Mouse (Mus musculus) midbrain, embryonic 10.5 days (tissue): ENCODE results near the gene Snrpa1. TPM values are rescaled to one million over a fixed set of nuclear protein-coding genes. Genes with fewer than 3 reads are reported as not detected.
"Not testable (repeated sequence)": the region's sequence is repeated elsewhere in the genome, so short reads cannot be mapped to it uniquely, and the experiment has no call there.

ENCODE experiments used
- DNase-seq: peaks from one replicate; pipeline ENCODE4 v3.0.0-alpha.2; 2017; ENCODE audit warnings: low spot score
- H3K27ac ChIP-seq: fragments of 300-500 bp; sonication (generic); replicated peaks from 2 replicates; pipeline ENCODE4 v1.5.1; 2016; ENCODE audit warnings: mild to moderate bottlenecking
- H3K27me3 ChIP-seq: fragments of 300-500 bp; sonication (generic); 2 replicates; pipeline ENCODE4 v1.6.1; 2016; ENCODE audit warnings: low read depth, mild to moderate bottlenecking; ENCODE audit not compliant: poor library complexity, severe bottlenecking
- H3K36me3 ChIP-seq: fragments of 300-500 bp; sonication (generic); 2 replicates; pipeline ENCODE4 v1.6.1; 2016; ENCODE audit warnings: mild to moderate bottlenecking, moderate library complexity
- H3K4me1 ChIP-seq: fragments of 300-500 bp; sonication (generic); 2 replicates; pipeline ENCODE4 v1.6.1; 2016
- H3K4me3 ChIP-seq: fragments of 300-500 bp; sonication (generic); 2 replicates; pipeline ENCODE4 v1.5.1; 2016; ENCODE audit warnings: mild to moderate bottlenecking, moderate library complexity
- H3K9me3 ChIP-seq: fragments of 300-500 bp; sonication (generic); replicated peaks from 2 replicates; pipeline ENCODE4 v1.6.1; 2016; ENCODE audit warnings: mild to moderate bottlenecking
- WGBS: fragments of 180-500 bp; shearing (Covaris S2); methylation state at CpG from one replicate; pipeline ENCODE4 v1.1.7; 2016; 5-methylcytosine and 5-hydroxymethylcytosine counted together
- polyA plus RNA-seq: library from polyadenylated mRNA; unstranded; fragments of >200 nt; fragmentation: Nextera tagmentation; extraction: Ambion mirVana; gene quantifications from 2 replicates; pipeline ENCODE4 v1.2.1, GENCODE M21; 2016

The Snrpa1 gene
- polyA plus RNA-seq, 1 experiment from 2014 or later, result 271 TPM

DNA sequence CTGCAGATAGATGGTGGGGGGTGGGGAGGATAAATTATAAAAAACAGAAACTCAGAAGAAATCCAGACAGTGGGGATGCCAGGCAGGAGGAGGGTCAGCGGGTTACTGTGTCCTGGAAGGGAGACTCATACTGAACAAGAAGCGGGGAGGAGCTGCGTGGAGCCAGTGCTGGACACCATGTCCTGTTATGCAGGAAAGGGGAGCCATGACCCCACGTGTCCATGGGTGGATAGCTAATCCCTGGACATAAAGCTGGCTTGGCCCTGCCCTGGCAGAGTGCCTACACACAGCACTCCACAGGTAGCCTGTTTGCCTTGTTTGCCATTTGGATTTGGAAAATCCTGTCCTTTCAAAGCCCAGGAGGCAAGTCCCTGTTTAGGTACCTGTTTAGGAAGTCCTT, 10.8 kb upstream of the Snrpa1 start:
- Histone ChIP-seq H3K36me3 (no peaks in the 10 kb centered on the region), H3K4me1 (peaks cover 36% of the 10 kb centered on the region), H3K27me3 (no peaks in the 10 kb centered on the region), H3K4me3 (no peak overlapping the region), H3K27ac (0 out of 2 replicates have a peak overlapping the region, but pooled peaks have one; percentile 24), H3K9me3 (no peaks in the 10 kb centered on the region)
- DNase-seq, result no peak
- 67% methylated on average over 4 of the region's 4 CpGs for WGBS

- no peak overlapping the region for H3K27ac ChIP-seq
- H3K9me3 ChIP-seq, result no peaks in the 10 kb centered on the region
- H3K36me3 ChIP-seq, result no peaks in the 10 kb centered on the region
- peaks cover 33% of the 10 kb centered on the region for H3K4me1 ChIP-seq
- 84% methylated on average over 12 of the region's 12 CpGs for WGBS
- no peaks in the 10 kb centered on the region for H3K27me3 ChIP-seq
- no peak overlapping the region for H3K4me3 ChIP-seq
- DNase-seq, result no peak
Observed at GRCm38 (mm10) chr7:66048446-66049230, 10.2 kb upstream of the Snrpa1 start.

DNA sequence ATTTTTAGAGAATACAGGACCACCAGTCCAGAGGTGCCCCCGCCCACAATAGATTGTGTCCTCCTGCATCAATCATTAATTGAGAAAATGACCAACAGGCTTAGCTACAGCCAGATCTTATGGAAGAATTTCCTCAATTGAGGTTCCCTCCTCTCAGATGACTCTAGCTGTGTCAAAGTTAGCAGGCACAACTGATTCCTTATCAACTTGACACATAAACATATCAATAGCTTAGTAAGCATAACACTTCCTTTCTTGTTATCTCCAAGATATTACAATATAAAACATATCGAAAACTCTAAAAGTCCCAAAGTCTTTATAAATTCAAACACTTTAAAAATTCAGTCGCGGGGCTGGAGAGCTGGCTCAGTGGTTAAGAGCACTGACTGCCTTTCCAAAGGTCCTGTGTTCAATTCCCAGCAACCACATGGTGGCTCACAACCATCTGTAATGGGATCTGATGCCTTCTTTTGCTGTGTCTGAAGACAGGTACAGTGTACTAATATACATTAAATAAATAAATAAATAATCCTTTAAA, 4.8 kb upstream of the Snrpa1 start:
- no peak for DNase-seq
- H3K27me3 ChIP-seq, result no peaks in the 10 kb centered on the region

DNA sequence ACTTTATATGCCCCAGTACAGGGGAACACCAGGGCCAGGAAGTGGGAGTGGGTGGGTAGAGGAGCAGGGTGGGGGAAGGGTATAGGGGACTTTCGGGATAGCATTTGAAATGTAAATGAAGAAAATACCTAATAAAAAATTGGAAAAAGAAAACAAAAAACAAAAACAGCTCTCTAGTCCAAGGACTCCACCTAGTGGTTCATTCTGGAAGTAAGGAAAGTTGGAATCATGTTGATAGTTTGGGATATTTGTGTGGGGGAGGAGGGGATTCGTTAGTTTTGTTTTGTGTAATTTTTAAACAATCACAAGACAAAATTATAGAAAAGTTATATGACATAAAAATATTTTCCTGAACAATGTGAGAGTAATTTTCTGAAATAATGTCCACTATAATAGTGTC, 3.4 kb upstream of the Snrpa1 start:
- H3K9me3 ChIP-seq, DNase-seq, H3K4me1 ChIP-seq, H3K27ac ChIP-seq, H3K36me3 ChIP-seq, H3K27me3 ChIP-seq, H3K4me3 ChIP-seq: not testable (repeated sequence)
- 20% methylated on average over 2 of the region's 2 CpGs for WGBS

More for the DNA sequence above, 4.8 kb upstream of the Snrpa1 start:
- no peaks in the 10 kb centered on the region for H3K4me1 ChIP-seq
- H3K9me3 ChIP-seq, result no peaks in the 10 kb centered on the region
- H3K36me3 ChIP-seq, result no peaks in the 10 kb centered on the region
- no peak overlapping the region for H3K4me3 ChIP-seq
- H3K27ac ChIP-seq, result no peak overlapping the region
- WGBS, result 88% methylated on average over 4 of the region's 4 CpGs

DNA sequence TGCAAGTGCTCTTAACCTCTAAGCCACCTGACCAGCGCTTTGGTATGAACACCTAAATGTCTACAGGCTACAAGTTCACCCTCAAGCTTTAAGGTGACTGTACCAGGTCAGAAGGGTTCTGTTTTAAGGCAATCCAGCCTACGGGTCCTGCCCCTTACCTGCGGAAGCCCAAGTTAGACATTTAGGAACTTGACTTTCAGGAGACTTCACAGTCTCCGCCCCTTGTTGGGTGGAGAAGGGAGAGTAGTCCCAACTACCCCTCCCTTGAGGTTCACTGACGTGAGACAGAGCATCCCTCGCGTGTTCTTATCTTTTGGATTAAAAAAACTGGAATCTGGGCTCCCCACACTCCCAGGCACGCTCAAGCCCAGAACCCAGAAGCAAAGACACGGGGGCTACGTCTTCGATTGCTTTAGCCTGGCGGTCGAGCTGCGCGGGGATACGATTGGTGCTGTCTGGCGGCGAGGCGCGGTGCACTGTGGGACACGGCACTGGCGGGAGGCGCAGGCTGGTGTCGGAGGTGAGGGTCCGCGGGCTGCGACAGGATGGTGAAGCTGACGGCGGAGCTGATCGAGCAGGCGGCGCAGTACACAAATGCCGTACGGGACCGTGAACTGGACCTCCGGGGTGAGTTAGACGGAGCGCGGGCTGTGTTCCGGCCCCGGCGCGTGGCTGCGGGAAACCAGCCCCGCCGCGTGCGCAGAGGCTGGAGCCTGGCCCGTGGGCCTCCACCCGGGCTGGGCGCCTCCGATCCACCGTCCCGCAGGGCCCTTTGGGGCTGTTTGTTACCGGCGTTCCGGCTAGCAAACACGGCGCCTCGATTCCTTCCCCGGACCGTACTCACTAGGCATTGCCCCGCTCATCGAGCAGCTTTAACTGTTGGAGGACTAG, 1.5 kb downstream of the Snrpa1 start:
- H3K36me3 ChIP-seq, result peaks cover 31% of the 10 kb centered on the region
- H3K27ac ChIP-seq, result peak overlapping the region; percentile 95
- peak; percentile 93 for DNase-seq
- WGBS, result under 1% methylated on average over 64 of the region's 64 CpGs
- no peaks in the 10 kb centered on the region for H3K27me3 ChIP-seq
- H3K9me3 ChIP-seq, result no peaks in the 10 kb centered on the region
- peaks cover 21% of the 10 kb centered on the region for H3K4me1 ChIP-seq
- H3K4me3 ChIP-seq, result peak overlapping the region; percentile 98

DNA sequence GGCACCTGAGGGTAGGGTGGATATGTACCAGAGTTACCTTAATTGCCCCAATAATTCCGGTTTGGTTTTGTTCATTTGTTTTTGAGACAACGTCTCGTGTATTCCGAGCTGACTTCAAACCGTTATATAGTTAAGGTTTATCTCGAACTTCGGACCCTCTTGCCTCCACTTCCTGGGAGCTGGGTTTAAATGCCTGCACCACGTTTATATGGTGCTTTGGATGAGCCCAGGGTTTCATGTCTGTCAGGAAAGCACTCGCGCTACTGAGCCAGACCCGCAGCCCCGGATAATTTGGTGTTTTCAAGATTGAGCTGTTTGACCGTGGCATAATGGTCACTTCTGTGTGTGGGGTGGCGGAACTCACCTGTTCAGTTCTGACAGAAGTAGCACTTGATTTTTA, 2.3 kb downstream of the Snrpa1 start:
- peaks cover 38% of the 10 kb centered on the region for H3K36me3 ChIP-seq
- no peaks in the 10 kb centered on the region for H3K27me3 ChIP-seq
- H3K4me3 ChIP-seq, result peak overlapping the region; percentile 98
- no peak for DNase-seq
- H3K4me1 ChIP-seq, result peaks cover 21% of the 10 kb centered on the region
- peak overlapping the region; percentile 95 for H3K27ac ChIP-seq
- no peaks in the 10 kb centered on the region for H3K9me3 ChIP-seq
- 2% methylated on average over 14 of the region's 14 CpGs for WGBS

DNA sequence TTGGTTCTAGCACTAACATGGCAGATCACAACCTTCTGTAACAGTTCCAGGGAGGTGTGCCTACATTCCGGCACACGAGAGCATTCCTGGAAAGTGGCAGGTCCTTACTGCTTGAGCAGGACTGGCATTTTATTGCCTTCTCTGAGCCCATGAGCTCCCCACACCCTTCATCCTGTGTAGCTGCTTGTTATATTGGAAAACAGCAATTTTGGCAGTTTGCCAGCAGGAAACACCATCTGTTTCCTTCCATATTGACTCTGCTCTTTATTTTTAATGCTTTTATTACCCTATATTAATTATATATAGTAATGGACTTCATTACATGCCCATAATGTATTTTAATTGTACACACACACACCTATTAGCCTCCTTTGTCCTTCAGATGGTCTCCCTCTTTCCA, 17.6 kb downstream of the Snrpa1 start:
- Histone ChIP-seq H3K36me3 (peaks cover 65% of the 10 kb centered on the region), H3K9me3 (no peaks in the 10 kb centered on the region), H3K27ac (no peak overlapping the region), H3K27me3 (no peaks in the 10 kb centered on the region), H3K4me3 (no peak overlapping the region), H3K4me1 (peaks cover 20% of the 10 kb centered on the region)
- no peak for DNase-seq
- 94% methylated on average over 2 of the region's 2 CpGs for WGBS

GRCm38 (mm10) chr7:66079364-66080230, 20.8 kb downstream of the Snrpa1 start, which contains the start of gene Selenos:
Gene Selenos (plus strand): TSS chr7:66079649.
- peaks cover 65% of the 10 kb centered on the region for H3K36me3 ChIP-seq
- H3K4me3 ChIP-seq, result peak within 1 kb of the TSS; percentile 89
- H3K27ac ChIP-seq, result peak within 1 kb of the TSS; percentile 89
- peaks cover 22% of the 10 kb centered on the region for H3K4me1 ChIP-seq
- no peaks in the 10 kb centered on the region for H3K9me3 ChIP-seq
- H3K27me3 ChIP-seq, result no peaks in the 10 kb centered on the region
- under 1% methylated on average over 65 of the region's 65 CpGs for WGBS
- DNase-seq, result peak; percentile 96

GRCm38 (mm10) chr7:66080231-66080613, 21.4 kb downstream of the Snrpa1 start:
- Histone ChIP-seq H3K27me3 (no peaks in the 10 kb centered on the region), H3K36me3 (peaks cover 65% of the 10 kb centered on the region), H3K9me3 (no peaks in the 10 kb centered on the region), H3K4me1 (peaks cover 22% of the 10 kb centered on the region), H3K4me3 (peak overlapping the region; percentile 89), H3K27ac (peak overlapping the region; percentile 89)
- no peak for DNase-seq
- WGBS, result 50% methylated on average over 5 of the region's 5 CpGs

- 89% methylated on average over 6 of the region's 6 CpGs for WGBS
- no peaks in the 10 kb centered on the region for H3K27me3 ChIP-seq
- H3K27ac ChIP-seq, result no peak overlapping the region
- no peaks in the 10 kb centered on the region for H3K9me3 ChIP-seq
- H3K4me3 ChIP-seq, result no peak overlapping the region
- DNase-seq, result no peak
- H3K4me1 ChIP-seq, result peaks cover 20% of the 10 kb centered on the region
- H3K36me3 ChIP-seq, result peaks cover 77% of the 10 kb centered on the region
Observed at GRCm38 (mm10) chr7:66083757-66084156, 25.0 kb downstream of the Snrpa1 start.

GRCm38 (mm10) chr7:66084546-66084945, 25.7 kb downstream of the Snrpa1 start:
- 88% methylated on average over 7 of the region's 7 CpGs for WGBS
- H3K4me1 ChIP-seq, result peaks cover 18% of the 10 kb centered on the region
- no peak overlapping the region for H3K4me3 ChIP-seq
- H3K9me3 ChIP-seq, result no peaks in the 10 kb centered on the region
- H3K36me3 ChIP-seq, result peaks cover 85% of the 10 kb centered on the region
- H3K27ac ChIP-seq, result no peak overlapping the region
- no peaks in the 10 kb centered on the region for H3K27me3 ChIP-seq
- DNase-seq, result no peak

DNA sequence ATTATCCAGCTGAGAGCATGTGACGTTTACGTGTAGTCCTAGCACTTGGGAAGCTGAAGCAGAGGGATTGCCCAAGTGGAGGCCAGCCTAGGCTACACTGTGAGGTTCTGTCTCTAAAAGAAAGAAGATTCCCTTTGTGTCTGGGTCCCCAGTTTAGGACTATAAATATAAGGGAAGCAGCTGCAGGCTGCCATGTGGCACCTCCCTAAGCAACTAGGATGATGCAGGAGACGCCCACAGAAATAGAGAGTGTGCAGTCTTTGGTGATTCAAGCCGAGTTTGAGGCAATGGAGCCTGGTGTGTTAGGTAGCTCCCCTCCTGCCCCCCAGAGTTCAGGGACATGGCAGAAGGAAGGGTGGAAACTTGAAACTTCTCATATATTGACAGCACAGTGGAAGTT, 28.8 kb downstream of the Snrpa1 start:
- Histone ChIP-seq H3K36me3 (peaks cover 99% of the 10 kb centered on the region), H3K27me3 (no peaks in the 10 kb centered on the region), H3K9me3 (no peaks in the 10 kb centered on the region), H3K4me3 (no peak overlapping the region), H3K27ac (no peak overlapping the region), H3K4me1 (no peaks in the 10 kb centered on the region)
- no peak for DNase-seq
- WGBS, result 91% methylated on average over 4 of the region's 4 CpGs
